Mouse (Mus musculus) stomach, postnatal 0 days (tissue): Measurements from ENCODE around the gene Meioc.

Experiments used
- CTCF ChIP-seq: IDR thresholded peaks from 2 replicates; pipeline ENCODE4 v1.5.1; 2016; ENCODE audit warnings: antibody characterized with exemption, low read depth, mild to moderate bottlenecking, moderate library complexity
- EP300 ChIP-seq: optimal IDR thresholded peaks from 2 replicates; pipeline ENCODE3; 2016; ENCODE audit warnings: antibody characterized with exemption

GRCm38 (mm10) chr11:102712411-102712810, 48.9 kb downstream of the Meioc start:
- TF ChIP-seq CTCF (no peak), EP300 (no peak)
